Mouse (Mus musculus): ENCODE measurements around the gene Ache. TPM values are rescaled to one million over a fixed set of nuclear protein-coding genes. Genes with fewer than 3 reads are reported as not detected.

The Ache gene
- polyA plus RNA-seq (2012; fragmentation: generic; extraction: Trizol) = 10.9 TPM

DNA sequence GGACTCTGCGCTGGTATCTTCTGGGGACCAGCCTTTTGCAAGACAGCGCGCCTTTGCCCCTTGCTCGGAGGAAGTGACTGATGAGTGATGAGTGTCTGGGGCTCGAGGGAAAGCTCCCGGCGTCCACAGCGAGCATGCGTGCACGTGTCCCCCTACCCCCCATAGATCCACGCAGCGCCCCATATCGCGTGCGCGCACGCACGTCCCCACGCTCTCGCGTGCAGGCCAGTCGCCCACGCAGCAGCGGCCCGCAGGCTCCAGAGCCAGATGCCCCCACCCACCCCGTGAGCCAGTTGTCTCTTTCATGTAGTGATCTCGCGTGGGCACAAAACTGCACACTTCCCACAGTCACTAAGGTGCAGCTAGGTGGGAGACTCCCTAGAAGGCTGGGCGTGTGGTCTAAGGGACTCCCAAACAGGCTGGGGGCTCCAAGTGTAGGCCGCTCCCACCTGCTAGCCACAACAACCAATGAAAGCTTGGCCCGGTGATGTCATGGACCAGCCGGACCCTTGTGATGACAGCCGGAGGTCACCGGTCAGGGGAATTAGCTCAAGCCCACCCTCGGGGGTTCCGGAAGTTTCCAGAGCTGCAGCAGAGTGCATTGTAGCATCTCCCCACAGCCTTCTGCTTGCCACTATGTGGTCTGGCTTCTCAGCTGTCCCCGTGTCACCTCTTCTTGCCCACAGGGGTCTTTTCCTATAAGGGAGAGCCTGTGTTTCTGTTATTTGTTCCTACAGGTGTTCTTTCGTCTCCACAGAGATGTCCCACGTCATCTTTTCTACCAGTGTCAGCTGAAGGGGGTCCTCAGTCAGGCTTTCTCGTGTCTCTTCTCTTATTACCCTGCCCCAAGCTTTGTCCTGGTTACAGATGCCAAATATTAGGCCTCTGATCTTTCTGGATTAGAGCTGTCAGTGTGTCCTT, at the start of gene Ache:
Gene Ache (plus strand): TSS at position 488 of the 921 bp plus-strand sequence.
- no peak within 1 kb of the TSS for H3ac ChIP-seq (ENCODE audit: control insufficient read depth, insufficient read length)
- H3K79me2 ChIP-seq (ENCODE audit: control insufficient read depth, insufficient read depth) = no peaks in the 10 kb centered on the region
- no peaks in the 10 kb centered on the region for H3K36me3 ChIP-seq (ENCODE audit: control insufficient read depth, insufficient read depth)
- TF ChIP-seq MYOD1 (IDR thresholded peaks at IDR 0.05; ENCODE audit: control insufficient read depth in 1 of 3, insufficient read length in 2 of 3, low read depth in 2 of 3) (peak in 1 of 3 experiments; percentile 34), POLR2AphosphoS2 (IDR thresholded peaks at IDR 0.05; ENCODE audit: insufficient read length, low read depth) (no peak)
- peaks cover 17% of the 10 kb centered on the region for H3K27me3 ChIP-seq (ENCODE audit: control insufficient read depth, insufficient read depth, insufficient read length)
- H3K4me2 ChIP-seq (ENCODE audit: low read depth) = peak within 1 kb of the TSS; percentile 65
- peak within 1 kb of the TSS; percentile 19 for H3K4me3 ChIP-seq

- H3K36me3 ChIP-seq (ENCODE audit: control insufficient read depth, insufficient read depth) = no peaks in the 10 kb centered on the region
- no peak overlapping the region for H3ac ChIP-seq (ENCODE audit: control insufficient read depth, insufficient read length)
- no peak overlapping the region for H3K4me3 ChIP-seq
- no peaks in the 10 kb centered on the region for H3K79me2 ChIP-seq (ENCODE audit: control insufficient read depth, insufficient read depth)
- peaks cover 29% of the 10 kb centered on the region for H3K27me3 ChIP-seq (ENCODE audit: control insufficient read depth, insufficient read depth, insufficient read length)
- no peak overlapping the region for H3K4me2 ChIP-seq (ENCODE audit: low read depth)
- TF ChIP-seq TCF12 (IDR thresholded peaks at IDR 0.05; ENCODE audit: insufficient read depth, poor library complexity, severe bottlenecking) = no peak
- TF ChIP-seq MYOG (IDR thresholded peaks at IDR 0.05; ENCODE audit: control insufficient read depth in 1 of 3, insufficient read depth in 1 of 3, insufficient read length in 2 of 3, low read depth in 2 of 3) = no peak
- TF ChIP-seq POLR2A (IDR thresholded peaks at IDR 0.05; ENCODE audit: insufficient read length, low read depth) = no peak
- no peak for TF ChIP-seq SRF (IDR thresholded peaks at IDR 0.05; ENCODE audit: control insufficient read depth, insufficient read length, low read depth)
- TF ChIP-seq TCF3 (IDR thresholded peaks at IDR 0.05; ENCODE audit: insufficient read length, low read depth) = no peak
- TF ChIP-seq E2F4 (IDR thresholded peaks at IDR 0.05; ENCODE audit: insufficient read depth) = no peak
- TF ChIP-seq MYOD1 (IDR thresholded peaks at IDR 0.05; ENCODE audit: control insufficient read depth in 1 of 3, insufficient read length in 2 of 3, low read depth in 2 of 3) = no peak
- no peak for TF ChIP-seq MAX (IDR thresholded peaks at IDR 0.05; ENCODE audit: low read depth)
- no peak for TF ChIP-seq CEBPB (IDR thresholded peaks at IDR 0.05; ENCODE audit: insufficient read depth, poor library complexity, severe bottlenecking)
- TF ChIP-seq USF1 (IDR thresholded peaks at IDR 0.05; ENCODE audit: low read depth) = no peak
- TF ChIP-seq POLR2AphosphoS2 (IDR thresholded peaks at IDR 0.05; ENCODE audit: insufficient read length, low read depth) = no peak
- no peak for TF ChIP-seq REST (IDR thresholded peaks at IDR 0.05; ENCODE audit: insufficient read depth, insufficient read length)
These were observed 23.2 kb upstream of the Ache start for GRCm38 (mm10) chr5:137263897-137264720.

DNA sequence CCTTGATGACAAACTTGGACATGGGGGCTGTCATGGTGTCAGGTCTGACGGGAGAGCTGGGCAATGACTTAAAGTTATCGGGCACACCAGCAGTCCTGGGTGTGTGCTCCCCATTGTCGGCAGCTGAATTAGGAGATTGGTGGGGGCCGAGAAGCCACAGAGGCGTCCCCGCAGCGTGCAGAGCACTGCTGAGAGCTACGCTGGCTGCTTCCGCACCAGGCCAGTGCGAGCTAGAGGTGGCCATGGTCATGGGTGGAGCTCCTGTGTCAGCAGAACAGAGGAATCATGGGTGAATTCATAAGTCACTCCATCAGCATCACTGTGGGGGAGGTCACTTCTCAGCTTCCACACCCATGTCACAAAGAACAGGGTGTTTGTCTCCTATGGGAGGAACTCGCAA, 22.5 kb upstream of the Ache start:
- H3ac ChIP-seq (ENCODE audit: control insufficient read depth, insufficient read length) = no peak overlapping the region
- peaks cover 29% of the 10 kb centered on the region for H3K27me3 ChIP-seq (ENCODE audit: control insufficient read depth, insufficient read depth, insufficient read length)
- TF ChIP-seq REST (IDR thresholded peaks at IDR 0.05; ENCODE audit: insufficient read depth, insufficient read length) (no peak), E2F4 (IDR thresholded peaks at IDR 0.05; ENCODE audit: insufficient read depth) (no peak)
- no peak overlapping the region for H3K4me2 ChIP-seq (ENCODE audit: low read depth)
- no peaks in the 10 kb centered on the region for H3K79me2 ChIP-seq (ENCODE audit: control insufficient read depth, insufficient read depth)
- H3K36me3 ChIP-seq (ENCODE audit: control insufficient read depth, insufficient read depth) = no peaks in the 10 kb centered on the region
- H3K4me3 ChIP-seq = no peak overlapping the region

DNA sequence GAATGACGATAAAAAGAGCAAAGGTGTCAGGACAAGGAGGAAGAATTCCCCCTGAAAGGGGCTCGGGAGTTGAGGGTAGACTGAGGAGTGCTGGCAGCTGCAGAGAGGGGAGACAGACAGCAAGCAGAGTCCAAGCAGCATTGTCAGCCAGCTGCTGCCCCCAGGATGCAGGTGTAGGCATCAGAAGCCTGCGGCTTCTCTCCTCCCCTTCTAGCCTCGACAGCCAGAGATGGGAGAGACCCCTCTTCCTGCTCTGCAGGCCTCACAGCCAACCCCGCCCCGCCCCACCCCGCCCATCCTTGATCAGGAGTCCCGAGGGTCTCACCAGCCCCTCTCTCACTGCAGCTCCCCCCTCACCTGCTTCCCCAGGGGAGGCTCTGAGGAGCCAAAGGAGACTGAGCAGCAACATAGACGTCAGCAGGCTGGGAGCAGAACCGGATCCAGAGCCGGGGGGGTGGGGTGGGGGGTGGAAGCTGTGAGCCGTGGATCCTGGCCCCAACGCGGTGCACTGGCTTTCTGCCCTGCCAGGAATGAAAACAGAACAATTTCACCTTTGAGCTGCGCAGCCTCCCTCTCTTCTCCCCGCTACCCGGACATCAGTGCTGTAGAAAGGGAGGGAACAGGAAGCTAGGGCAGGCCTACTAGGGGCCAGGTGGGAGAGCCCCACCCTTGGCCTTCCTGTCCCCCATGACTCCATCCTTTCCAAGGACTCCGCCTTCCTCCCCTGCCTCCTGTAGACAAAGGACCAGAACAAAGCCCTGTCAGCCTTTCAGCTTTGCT, 19.0 kb upstream of the Ache start:
- H3K79me2 ChIP-seq (ENCODE audit: control insufficient read depth, insufficient read depth) = no peaks in the 10 kb centered on the region
- no peak for TF ChIP-seq TCF3 (IDR thresholded peaks at IDR 0.05; ENCODE audit: insufficient read length, low read depth)
- no peak for TF ChIP-seq MAX (IDR thresholded peaks at IDR 0.05; ENCODE audit: low read depth)
- TF ChIP-seq MYOG (IDR thresholded peaks at IDR 0.05; ENCODE audit: control insufficient read depth in 1 of 3, insufficient read depth in 1 of 3, insufficient read length in 2 of 3, low read depth in 2 of 3) = no peak
- TF ChIP-seq POLR2AphosphoS2 (IDR thresholded peaks at IDR 0.05; ENCODE audit: insufficient read length, low read depth) = no peak
- TF ChIP-seq MYOD1 (IDR thresholded peaks at IDR 0.05; ENCODE audit: control insufficient read depth in 1 of 3, insufficient read length in 2 of 3, low read depth in 2 of 3) = no peak
- no peak for TF ChIP-seq CEBPB (IDR thresholded peaks at IDR 0.05; ENCODE audit: insufficient read depth, poor library complexity, severe bottlenecking)
- TF ChIP-seq SRF (IDR thresholded peaks at IDR 0.05; ENCODE audit: control insufficient read depth, insufficient read length, low read depth) = no peak
- no peak for TF ChIP-seq USF1 (IDR thresholded peaks at IDR 0.05; ENCODE audit: low read depth)
- no peak for TF ChIP-seq TCF12 (IDR thresholded peaks at IDR 0.05; ENCODE audit: insufficient read depth, poor library complexity, severe bottlenecking)
- no peak for TF ChIP-seq REST (IDR thresholded peaks at IDR 0.05; ENCODE audit: insufficient read depth, insufficient read length)
- TF ChIP-seq POLR2A (IDR thresholded peaks at IDR 0.05; ENCODE audit: insufficient read length, low read depth) = no peak
- TF ChIP-seq E2F4 (IDR thresholded peaks at IDR 0.05; ENCODE audit: insufficient read depth) = no peak
- peaks cover 29% of the 10 kb centered on the region for H3K27me3 ChIP-seq (ENCODE audit: control insufficient read depth, insufficient read depth, insufficient read length)
- no peak overlapping the region for H3K4me3 ChIP-seq
- no peak overlapping the region for H3ac ChIP-seq (ENCODE audit: control insufficient read depth, insufficient read length)
- H3K4me2 ChIP-seq (ENCODE audit: low read depth) = no peak overlapping the region
- no peaks in the 10 kb centered on the region for H3K36me3 ChIP-seq (ENCODE audit: control insufficient read depth, insufficient read depth)

Measured in myocyte (in vitro differentiated cells).